Mouse (Mus musculus) spleen, postnatal 10 days (tissue): ENCODE data around the gene Dse.
A peak's percentile ranks its signal among the peaks of the same experiment; 100 is the strongest.
"Not testable (repeated sequence)": the region's sequence is repeated elsewhere in the genome, so short reads cannot be mapped to it uniquely, and the experiment has no call there.

Experiments used
- DNase-seq, 2 experiments: peaks; one replicate each; pipeline ENCODE4 v3.0.0; 2021 to 2022; ENCODE audit warnings: low spot score in 2 of 2

Gene Dse

DNA sequence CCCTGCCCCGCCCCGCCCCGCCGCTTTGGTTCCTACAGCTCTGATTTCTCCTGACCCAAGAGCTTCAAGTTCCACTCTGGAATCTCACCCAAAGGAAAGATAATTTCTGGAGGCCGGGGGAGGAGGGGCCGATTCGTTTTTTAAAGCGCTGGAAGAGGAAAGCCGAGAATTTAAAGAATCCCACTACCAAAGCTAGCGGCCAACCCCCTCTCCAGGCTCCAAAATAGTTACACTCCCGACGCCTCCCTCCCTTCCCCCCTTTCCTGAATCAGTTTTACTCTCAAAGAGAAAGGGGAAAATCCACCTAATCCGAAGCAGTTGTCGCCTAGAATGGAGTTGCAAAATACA lies at the start of gene Dse:
TSS of gene Dse (minus strand) at position 213 of the 348 bp plus-strand sequence.
- no peak for DNase-seq

DNA sequence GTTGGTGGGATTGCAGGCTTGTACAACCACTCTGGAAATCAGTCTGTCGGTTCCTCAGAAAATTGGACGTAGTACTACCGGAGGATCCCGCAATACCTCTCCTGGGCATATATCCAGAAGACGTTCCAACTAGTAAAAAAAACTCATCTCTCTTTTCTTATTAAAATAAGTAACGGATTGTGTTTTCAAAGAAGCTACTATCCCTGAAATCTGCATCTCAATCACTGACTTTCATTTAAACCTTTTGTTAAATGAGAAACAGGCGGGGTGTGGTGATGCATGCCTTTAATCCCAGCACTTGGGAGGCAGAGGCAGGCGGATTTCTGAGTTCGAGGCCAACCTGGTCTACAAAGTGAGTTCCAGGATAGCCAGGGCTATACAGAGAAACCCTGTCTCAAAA lies 45.3 kb upstream of the Dse start:
- DNase-seq, result not testable (repeated sequence)

DNA sequence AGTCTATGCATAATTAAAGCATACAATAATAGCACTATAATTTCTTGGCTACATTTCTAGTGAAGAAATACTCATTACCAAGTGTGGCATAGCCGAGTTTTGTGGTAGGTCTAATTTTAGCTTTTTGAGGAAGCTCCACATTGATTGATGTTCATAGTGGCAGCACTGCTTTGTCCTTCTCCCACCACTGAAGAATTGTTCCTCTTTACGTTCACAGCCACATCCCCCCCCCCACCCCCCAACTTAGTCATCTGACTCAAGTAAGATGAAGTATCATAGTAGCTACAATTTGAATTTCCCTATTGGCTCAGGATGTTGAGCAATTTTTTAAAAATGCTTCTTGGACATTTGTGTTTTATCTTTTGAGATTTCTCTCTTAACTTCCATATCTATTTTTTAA lies 42.1 kb upstream of the Dse start:
- DNase-seq, result no peak

DNA sequence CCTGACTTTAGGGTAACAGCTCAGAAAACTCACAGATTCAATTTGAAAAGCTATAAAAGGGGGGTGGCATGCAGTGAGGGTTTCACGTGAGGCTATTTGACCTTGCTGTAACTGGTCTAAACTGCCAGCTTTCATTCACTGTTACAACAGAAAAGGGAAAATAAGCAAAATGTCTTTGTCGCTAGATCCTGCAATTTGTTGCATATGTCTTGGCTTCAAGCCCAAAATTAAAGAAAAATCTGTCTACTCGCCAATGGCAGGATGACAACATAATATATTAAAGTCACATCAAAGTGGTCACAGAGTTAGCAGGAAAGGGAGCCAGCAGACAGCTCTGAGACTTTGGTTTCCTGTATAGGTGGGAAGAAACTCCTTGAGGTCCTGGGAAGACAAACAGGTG lies 40.2 kb upstream of the Dse start:
- DNase-seq, result no peak

DNA sequence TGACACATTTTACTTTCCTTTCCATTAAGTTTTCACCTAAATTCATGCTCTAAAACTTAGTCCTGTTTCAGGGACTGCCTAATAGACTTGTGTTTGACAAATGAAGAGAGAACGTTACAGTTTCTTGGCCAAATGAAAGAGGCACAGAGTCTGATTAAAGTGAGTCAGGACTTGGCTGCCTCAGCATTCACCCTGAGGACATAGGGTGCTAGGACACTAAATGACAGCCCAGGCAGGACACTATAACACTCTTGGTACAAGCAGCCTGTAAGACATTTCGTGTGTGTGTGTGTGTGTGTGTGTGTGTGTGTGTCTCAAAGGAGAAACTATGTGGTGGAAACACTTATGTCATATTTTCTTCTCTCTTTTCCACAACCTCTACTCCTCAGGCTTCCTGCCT lies 38.6 kb upstream of the Dse start:
- DNase-seq, result no peak

DNA sequence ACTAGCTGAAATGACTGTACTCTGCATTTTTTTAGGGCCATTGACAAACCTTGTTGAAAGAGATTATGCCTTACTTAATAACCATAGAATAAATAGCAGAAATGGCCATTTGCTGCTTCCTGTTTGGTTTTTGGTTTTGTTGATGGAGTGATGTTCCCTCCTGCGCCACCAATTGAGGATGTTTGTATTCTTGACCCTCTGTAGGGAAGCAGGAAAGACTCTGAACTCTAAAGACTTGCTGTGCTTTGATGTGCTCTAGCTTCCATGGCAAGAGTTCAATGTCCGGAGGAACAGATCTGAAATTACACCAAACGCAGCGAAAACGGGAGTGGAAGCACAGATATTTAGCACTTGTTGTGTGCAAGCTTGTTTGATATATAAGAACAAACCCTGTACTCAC lies 37.2 kb upstream of the Dse start:
- no peak for DNase-seq

DNA sequence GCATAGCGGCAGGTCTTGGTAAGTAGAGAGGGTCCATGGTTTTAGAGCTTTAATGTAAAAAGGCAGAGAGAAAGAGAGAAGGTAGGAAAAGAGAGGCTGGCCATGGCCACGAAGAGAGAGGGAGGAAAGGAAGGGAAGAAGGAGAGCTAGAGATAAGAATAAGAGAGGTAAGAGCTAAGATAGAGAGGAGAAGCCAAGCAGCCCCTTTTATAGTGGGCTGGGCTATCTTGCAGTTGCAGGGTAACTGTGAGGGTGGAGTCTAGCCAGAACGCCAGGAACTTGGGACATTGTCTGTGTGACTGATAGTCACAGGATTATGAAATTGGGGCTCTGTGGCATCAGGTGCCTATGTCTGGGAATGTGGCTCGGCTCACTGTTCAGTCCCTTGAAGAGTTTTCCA lies 31.0 kb upstream of the Dse start:
- DNase-seq, result no peak

DNA sequence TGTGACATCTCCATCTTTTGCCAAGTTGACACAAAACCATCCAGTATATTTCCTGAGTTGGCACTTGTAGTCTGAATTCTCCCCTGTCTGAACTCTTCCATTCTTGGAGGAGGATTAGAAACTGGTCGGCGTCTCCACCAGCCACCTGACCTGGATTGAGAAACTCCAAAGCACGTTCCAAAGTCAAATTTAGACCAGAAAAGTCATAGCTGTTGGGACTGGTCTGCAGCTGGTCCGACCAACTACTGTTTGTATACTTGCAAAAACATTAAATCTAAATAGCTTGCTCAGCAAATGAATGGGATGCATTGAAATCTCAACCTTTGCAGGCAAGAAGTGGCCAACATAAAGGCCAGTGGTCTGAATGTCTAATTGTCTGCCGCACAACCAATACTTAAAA lies 29.1 kb upstream of the Dse start:
- no peak for DNase-seq

DNA sequence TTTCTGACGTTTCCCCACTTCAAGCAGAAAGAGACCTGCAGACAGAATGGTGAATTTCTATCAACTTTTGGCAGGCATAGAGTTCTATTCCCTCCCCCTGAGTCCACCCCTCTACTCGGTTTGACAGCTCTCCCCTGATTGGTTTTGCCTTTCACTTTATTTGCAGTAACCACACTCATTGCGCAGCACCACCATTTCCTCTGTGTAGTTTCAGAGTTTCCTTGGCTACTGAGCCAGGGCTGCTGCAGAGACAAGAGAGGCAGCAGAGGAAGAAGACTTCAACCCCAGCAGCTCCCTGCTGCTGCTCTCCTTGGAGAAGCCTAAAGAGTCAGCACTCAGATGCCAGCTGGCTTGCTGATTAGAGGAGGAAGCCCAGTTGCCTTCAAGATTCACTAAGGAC lies 27.9 kb upstream of the Dse start:
- DNase-seq, result no peak

DNA sequence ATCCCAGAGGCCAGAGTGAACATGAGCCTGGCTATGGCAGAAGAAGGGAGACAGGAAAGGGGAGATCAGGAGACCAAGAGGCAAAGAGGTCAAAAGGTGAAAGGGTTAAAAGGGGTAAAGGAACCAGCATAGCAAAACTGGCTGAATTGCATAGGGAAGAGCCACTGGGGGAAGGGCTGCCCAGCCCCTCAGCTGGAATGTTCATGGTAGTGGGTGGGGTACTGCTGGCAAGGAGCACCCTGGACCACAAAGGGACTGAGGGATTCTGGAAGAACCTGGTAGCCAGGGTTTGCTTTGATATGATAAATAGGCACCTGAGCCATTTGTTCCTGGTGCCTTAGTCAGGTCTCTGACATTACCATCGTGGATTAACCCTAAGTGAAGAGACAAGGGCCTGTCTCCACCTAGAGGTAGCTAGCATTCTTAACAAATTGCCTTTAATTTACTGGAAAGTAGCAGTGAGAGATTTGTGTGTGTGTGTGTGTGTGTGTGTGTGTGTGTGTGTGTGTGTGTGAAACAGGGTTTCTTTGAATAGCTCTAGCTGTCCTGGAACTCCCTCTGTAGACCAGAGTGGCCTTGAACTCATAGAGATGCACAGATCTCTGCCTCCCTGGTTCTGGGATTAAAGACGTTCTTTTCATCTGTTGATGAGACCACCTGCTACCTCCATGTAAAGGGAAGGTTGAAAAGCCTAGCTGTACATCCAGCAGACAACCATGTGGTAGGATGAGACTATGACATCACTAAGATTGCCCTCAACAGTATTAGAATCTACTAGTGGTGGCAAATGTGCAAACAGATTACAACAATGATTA lies 26.6 kb upstream of the Dse start:
- no peak for DNase-seq

DNA sequence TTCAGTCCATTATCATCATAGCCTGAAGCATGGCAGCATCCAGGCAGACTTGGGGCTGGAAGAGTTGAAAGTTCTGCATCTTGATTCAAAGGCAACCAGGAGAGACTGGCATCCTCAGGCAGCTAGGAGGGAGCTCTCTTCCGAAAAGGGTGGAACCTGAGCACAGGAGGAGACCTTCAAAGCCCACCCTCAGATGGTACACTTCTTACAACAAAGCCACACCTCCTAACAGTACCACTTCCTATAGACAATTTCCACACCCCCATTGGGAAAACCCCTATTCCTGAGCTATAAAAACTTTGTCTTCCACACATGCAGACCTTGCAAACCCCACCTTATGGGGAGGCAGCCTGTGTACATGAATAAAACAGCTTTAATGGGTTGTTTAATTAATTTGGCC lies 25.9 kb upstream of the Dse start:
- DNase-seq, result no peak

DNA sequence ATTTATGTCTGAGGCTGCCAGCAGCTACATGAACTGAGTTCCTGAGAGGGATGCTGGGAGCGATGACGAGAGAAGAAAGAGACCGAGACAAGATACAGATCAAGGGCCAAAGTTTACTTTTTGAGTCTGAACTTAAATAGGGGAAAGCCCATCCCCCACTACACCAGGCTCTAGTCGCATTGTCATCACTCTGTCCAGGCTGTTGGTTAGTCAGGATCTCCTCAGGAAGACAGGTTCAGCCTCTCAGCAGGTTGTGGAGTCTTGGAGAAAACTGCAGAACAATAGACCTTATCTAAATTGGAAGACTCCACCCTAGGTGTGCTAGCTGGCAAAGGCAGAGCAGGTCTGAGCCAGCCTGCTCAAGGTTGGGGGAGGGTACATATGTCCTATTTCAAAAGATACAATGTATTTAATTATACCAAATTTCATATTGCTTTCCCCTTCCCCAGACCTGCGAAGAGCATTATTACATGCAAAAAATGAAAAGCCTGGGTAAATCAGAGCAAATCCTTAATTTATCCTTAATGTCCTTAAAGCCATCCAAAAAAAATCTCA lies 22.7 kb upstream of the Dse start:
- DNase-seq, result no peak

DNA sequence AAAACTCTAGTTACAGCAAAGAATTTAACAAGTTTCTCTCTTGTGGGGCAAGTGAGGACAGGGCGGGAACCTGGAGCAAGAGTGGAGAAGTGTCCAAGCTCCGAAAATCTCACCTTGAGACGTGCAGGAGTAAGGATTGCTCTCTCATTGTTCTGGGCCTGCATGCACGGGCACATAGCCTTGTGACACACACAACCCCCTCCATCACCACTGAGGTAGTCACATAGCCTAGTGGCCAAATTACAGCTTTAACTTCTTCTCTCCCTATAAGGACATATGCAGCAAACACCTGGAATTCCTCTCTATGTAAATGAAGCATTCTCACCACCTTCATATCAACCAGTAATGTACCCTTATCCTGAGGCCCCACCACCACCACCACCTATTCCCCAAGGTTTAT lies 22.0 kb upstream of the Dse start:
- no peak for DNase-seq

DNA sequence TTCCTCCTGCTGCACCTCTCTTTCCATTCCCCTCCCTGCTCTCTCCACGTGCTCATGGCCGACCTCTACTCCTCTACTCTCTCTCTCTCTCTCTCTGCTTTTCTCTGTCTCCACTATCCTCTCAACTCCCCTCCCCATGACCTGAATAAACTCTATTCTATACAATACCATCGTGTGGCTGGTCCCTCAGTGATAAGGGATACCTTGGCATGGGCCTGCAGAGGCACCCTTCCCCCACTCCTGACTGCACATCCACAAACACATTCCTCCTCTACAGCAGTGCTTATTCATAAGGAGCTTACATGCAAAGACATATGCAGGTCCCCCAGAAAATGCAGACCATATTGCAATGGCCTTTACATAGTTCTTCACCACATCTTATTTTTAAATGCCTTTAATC lies 16.1 kb upstream of the Dse start:
- no peak for DNase-seq

DNA sequence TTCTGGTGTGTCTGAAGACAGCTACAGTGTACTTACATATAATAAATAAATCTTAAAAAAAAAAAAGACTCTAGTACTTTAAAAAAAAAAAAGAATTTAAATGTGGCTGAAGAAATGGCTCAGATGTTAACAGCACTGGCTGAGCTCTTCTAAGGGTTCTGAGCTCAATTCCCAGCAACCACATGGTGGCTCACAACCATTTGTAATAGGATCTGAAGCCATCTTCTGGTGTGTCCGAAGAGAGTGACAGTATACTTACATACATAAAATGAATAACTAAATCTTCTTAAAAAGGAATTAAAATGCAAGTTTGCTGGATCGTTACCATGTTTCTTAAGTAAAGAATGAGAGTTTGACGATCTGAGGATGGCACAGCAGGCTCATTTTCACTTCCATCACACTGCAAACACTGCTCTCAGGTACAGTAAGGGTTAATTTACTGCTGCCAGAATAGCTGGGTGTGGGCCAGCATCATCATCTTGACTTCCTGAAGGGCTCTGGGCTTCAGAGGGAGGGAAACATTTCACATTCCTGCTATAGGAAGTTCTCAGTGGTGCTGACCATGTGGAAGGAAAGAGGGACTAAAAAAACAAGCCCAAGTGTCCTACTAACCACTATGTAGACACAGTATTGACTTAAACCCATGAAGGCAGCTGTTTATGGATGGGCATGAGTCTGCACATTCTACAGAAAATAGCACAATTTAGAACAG lies 14.6 kb upstream of the Dse start:
- no peak for DNase-seq

DNA sequence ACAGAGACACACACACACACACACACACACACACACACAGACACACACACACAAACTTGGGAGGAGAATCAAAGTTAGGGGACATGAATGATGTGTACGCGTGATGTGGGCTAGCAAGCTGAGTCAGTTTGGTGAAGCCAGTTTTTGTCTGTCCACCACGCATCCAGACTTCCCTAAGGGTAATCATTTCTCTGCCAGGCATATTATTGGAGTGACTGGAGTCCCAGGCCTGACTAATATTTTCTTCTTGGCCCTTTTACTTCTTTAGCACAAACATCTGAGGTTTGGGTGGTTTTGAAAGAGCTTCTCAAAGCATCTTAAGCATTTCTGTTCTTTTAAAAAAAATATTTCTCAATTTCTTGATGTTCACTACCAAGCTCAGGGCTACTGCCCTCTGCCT lies 10.7 kb upstream of the Dse start:
- DNase-seq, result no peak

DNA sequence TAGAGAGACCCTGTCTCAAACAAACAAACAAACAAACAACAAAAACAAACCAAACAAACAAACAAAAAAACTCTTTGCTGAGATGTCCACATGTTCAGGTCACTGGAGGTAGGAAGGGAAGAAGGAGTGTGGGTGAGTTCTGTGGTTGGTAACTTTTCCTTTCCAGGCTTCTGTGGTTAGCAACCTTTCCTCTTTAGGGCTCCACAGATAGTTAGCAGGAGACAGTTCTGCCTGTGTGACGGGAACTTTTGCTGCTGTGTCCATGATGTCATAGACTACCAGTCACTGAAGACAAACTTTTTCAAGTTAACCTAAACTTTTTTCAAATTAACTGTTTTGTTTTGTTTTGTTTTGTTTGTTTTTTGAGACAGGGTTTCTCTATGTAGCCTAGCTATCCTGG lies 8.2 kb upstream of the Dse start:
- DNase-seq, result no peak

DNA sequence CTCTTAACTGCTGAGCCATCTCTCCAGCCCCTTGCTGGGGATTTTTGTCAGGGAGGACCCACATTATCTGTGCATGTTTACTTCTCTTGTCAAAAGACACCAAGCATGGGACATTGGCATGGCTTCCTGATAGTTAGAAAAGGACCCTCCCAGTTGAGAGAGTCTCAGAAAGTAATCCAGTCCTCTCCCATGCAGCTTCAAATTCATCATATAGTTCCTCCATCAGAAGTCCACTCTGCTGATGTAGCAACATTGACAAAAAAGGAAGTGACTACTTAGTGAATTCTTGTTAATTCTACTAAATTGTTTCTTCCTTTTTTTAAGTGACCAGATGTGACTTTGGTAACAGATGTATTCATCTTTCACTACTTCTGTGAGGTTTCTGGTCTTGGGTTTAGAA lies 2.4 kb upstream of the Dse start:
- DNase-seq, result no peak

DNA sequence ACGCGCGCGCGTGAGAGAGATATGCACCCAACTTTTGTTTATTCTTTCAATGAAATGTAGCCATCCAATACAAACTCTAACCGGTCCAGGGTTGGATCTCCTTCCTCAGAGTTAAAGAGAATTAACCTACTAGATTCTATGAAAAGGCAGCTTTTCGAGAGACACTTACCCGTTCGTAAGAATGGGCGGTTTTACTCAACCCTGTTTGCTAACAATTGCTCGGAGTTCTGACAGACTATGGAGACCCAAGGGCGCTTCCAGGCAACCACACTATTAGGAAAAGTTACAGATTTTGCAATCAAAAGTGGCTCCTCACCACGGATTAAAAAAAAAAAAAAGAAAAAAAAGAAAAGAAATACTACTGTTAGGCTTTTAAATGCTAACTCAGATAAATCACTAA lies 516 bp upstream of the Dse start:
- no peak for DNase-seq

DNA sequence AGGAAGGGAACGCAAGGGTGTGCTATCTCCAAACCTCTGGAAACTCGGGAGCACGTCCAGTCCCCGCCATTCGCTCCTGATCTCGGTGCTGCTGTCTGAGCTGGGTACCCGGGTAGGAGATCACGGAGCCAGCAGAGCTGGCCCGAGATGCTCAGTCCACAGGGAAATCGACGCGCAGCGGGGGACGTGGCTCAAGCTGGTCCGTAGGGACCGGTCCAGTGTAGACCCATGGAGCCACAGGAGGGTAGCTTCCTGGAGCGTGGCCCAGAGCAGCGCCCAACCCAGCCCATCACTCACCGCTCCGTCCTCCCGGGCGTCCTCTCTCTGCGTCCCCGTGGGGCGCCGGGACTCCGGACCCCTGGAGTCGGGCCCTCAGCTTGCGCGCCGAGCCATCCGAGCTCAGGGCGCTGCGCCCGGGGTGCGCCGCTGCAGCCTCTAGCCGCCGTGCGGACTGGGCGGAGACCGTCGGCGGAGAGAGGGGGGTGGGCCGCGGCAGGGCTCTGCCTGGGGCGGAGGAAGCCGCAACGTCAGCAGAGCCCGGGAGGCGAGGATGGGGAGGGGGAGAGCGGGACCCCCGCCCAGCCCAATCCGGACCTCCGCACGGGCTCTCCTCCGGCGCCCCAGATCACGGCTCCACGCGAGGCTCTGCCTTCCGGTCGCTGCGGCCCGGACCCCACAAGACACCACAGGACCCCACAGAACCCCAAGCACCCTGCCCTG lies 572 bp downstream of the Dse start:
- peak; percentile 20 to 50 for DNase-seq

DNA sequence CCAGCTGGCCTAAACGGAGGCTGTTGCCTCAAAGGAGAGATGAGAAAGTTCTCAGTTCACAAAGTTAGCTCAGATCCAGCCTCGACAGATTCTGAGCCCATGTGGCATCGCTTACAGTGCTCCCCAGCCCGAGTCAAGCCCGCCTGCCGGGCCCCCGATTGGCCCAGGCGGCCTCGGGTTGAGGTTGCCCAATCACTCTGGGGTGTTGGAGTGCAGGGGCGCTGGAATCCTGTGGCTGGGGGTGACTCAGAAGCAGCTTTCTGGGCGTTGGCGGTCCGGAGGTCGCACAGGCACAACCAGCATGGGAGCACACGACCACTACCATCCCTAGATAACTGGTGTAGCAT lies 1.1 kb downstream of the Dse start:
- DNase-seq, result peak; percentile 7 to 36

DNA sequence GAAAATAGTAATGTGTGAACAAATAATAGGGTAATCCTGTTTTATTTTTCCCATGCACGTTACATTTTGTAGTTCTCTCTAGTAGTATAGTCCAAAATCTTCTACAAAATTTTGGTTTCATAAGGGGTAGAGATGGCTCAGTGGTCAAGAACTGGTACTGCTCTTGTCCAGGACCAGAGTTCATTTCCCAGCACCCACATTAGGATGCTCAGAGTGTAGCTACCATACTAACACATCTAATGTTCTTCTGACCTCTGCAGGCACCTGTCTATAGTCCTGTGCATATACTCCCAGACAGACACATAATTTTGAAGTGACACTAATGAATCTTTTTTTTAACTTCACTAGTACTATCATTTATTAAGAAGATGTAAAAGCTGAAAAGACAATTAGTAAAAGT lies 1.7 kb downstream of the Dse start:
- DNase-seq, result no peak

DNA sequence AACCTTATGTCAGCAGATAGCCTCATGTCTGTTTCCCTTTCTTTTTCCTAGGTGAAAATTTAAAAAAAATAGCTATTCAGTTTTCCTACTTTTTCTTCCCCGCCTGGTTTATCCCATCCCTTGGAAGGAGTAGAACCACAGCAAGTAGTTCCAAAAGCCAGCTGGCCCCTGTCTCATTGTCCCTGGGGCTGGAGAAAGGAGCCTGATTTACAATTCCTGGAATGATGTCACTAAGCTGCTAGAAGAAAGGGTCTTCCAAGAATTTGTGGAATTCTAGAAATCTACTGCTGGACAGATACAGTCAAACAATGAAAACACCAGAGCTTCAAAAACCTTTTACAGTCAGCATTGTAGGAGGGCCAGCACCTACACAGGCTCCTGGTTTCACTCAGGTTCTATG lies 6.8 kb downstream of the Dse start:
- no peak for DNase-seq
